Mouse (Mus musculus): ENCODE measurements around the gene St8sia2. TPM values are rescaled to one million over a fixed set of nuclear protein-coding genes. Genes with fewer than 3 reads are reported as not detected.

St8sia2 gene
- polyA plus RNA-seq, 1 experiment from 2014 or later = 8.6 TPM

- Histone ChIP-seq H3K27me3 (ENCODE audit: control insufficient read depth, insufficient read depth, low read depth, low read length) (no peaks in the 10 kb centered on the region), H3K4me2 (ENCODE audit: low read depth, low read length) (no peak overlapping the region), H3K27ac (ENCODE audit: low read length) (no peak overlapping the region), H3K36me3 (ENCODE audit: control insufficient read depth, insufficient read depth, low read length) (no peaks in the 10 kb centered on the region), H3K4me1 (replicated peaks; ENCODE audit: control insufficient read depth, insufficient read depth, low read length) (no peaks in the 10 kb centered on the region), H3K9ac (ENCODE audit: low read length) (no peak overlapping the region), H3K4me3 (ENCODE audit: low read length) (no peak overlapping the region), H3K9me3 (ENCODE audit: control insufficient read depth, low read length) (no peaks in the 10 kb centered on the region)
- 78% methylated on average over 5 of the region's 5 CpGs for WGBS
- no peak for ATAC-seq (ENCODE audit: low read depth)
Measured at GRCm38 (mm10) chr7:73909432-73910205, 103.9 kb downstream of the St8sia2 start.

- no peaks in the 10 kb centered on the region for H3K9me3 ChIP-seq (ENCODE audit: control insufficient read depth, low read length)
- ATAC-seq (ENCODE audit: low read depth) = no peak
- H3K27me3 ChIP-seq (ENCODE audit: control insufficient read depth, insufficient read depth, low read depth, low read length) = no peaks in the 10 kb centered on the region
- no peaks in the 10 kb centered on the region for H3K4me1 ChIP-seq (replicated peaks; ENCODE audit: control insufficient read depth, insufficient read depth, low read length)
- no peak overlapping the region for H3K4me2 ChIP-seq (ENCODE audit: low read depth, low read length)
- no peak overlapping the region for H3K4me3 ChIP-seq (ENCODE audit: low read length)
- no peak overlapping the region for H3K9ac ChIP-seq (ENCODE audit: low read length)
- H3K27ac ChIP-seq (ENCODE audit: low read length) = no peak overlapping the region
- no peaks in the 10 kb centered on the region for H3K36me3 ChIP-seq (ENCODE audit: control insufficient read depth, insufficient read depth, low read length)
- 71% methylated on average over 6 of the region's 6 CpGs for WGBS
Measured at GRCm38 (mm10) chr7:73894506-73894905, 119.0 kb downstream of the St8sia2 start.

- no peak for ATAC-seq (ENCODE audit: low read depth)
Measured at GRCm38 (mm10) chr7:73891830-73892229, 121.7 kb downstream of the St8sia2 start.

DNA sequence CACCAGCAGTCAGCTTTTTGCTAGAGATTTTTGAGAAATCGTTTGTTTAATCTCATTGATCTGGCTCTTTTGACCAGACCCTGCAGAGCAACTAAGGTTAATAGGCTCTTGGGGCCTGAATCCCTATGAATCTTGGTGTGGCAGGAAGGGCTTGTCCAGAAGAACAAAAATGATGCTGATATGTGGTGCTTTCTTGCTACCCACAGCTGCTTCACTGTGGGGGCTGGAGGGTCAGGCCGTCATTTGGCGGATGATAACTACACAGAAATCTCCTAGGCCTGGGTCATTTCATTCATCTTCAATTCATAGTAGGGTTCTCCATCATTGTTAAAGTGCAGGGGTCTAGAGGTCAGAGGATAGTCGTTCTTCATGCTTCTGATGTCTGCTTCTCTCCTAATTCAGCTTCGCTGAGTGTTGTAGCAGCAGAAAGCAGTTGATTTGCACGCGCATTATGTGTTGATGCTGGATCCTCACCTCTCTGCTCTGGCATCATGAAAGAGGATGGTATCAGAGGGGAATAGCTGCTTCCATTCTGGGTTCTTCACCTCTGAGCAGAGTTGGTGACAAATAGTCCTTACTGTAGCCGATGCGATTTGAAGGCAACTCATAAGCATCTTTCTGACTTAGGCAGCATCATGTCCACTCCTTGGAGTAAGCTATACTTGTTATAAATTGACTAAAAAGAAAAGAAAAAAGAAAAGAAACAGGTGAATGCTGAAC is 122.4 kb downstream of the St8sia2 start:
- WGBS = 72% methylated on average over 9 of the region's 9 CpGs
- Histone ChIP-seq H3K9ac (ENCODE audit: low read length) (no peak overlapping the region), H3K4me2 (ENCODE audit: low read depth, low read length) (no peak overlapping the region), H3K4me3 (ENCODE audit: low read length) (no peak overlapping the region), H3K9me3 (ENCODE audit: control insufficient read depth, low read length) (no peaks in the 10 kb centered on the region), H3K27me3 (ENCODE audit: control insufficient read depth, insufficient read depth, low read depth, low read length) (no peaks in the 10 kb centered on the region), H3K27ac (ENCODE audit: low read length) (no peak overlapping the region), H3K4me1 (replicated peaks; ENCODE audit: control insufficient read depth, insufficient read depth, low read length) (no peaks in the 10 kb centered on the region), H3K36me3 (ENCODE audit: control insufficient read depth, insufficient read depth, low read length) (no peaks in the 10 kb centered on the region)
- ATAC-seq (ENCODE audit: low read depth) = no peak

More at GRCm38 (mm10) chr7:73891830-73892229, 121.7 kb downstream of the St8sia2 start:
- H3K27me3 ChIP-seq (ENCODE audit: control insufficient read depth, insufficient read depth, low read depth, low read length) = no peaks in the 10 kb centered on the region
- H3K4me2 ChIP-seq (ENCODE audit: low read depth, low read length) = no peak overlapping the region
- no peaks in the 10 kb centered on the region for H3K4me1 ChIP-seq (replicated peaks; ENCODE audit: control insufficient read depth, insufficient read depth, low read length)
- no peak overlapping the region for H3K27ac ChIP-seq (ENCODE audit: low read length)
- H3K9me3 ChIP-seq (ENCODE audit: control insufficient read depth, low read length) = no peaks in the 10 kb centered on the region
- 76% methylated on average over 5 of the region's 5 CpGs for WGBS
- H3K9ac ChIP-seq (ENCODE audit: low read length) = no peak overlapping the region
- H3K4me3 ChIP-seq (ENCODE audit: low read length) = no peak overlapping the region
- no peaks in the 10 kb centered on the region for H3K36me3 ChIP-seq (ENCODE audit: control insufficient read depth, insufficient read depth, low read length)

DNA sequence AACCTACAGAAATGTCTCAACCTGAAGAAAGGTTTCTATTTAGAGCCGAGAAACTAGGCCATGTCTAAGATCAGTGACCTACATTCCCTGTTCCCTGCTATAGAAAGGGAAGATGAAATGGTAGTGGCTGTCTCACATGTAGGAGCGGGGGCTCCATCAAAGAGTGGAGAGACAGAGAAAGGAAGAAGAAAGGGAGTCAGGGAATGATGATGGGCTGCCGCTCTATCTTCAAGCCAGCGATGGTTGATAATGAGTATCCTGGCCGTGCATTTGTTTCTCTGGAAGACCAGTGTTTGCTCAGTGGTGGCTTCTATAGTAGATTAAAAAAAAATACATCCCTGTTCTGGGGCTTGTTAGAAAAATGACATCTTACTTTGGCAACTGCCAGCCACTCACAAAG is 123.0 kb downstream of the St8sia2 start:
- no peak for ATAC-seq (ENCODE audit: low read depth)
- Histone ChIP-seq H3K27me3 (ENCODE audit: control insufficient read depth, insufficient read depth, low read depth, low read length) (no peaks in the 10 kb centered on the region), H3K9me3 (ENCODE audit: control insufficient read depth, low read length) (no peaks in the 10 kb centered on the region), H3K4me1 (replicated peaks; ENCODE audit: control insufficient read depth, insufficient read depth, low read length) (no peaks in the 10 kb centered on the region), H3K9ac (ENCODE audit: low read length) (no peak overlapping the region), H3K27ac (ENCODE audit: low read length) (no peak overlapping the region), H3K4me2 (ENCODE audit: low read depth, low read length) (no peak overlapping the region), H3K4me3 (ENCODE audit: low read length) (no peak overlapping the region), H3K36me3 (ENCODE audit: control insufficient read depth, insufficient read depth, low read length) (no peaks in the 10 kb centered on the region)
- 85% methylated on average over 5 of the region's 5 CpGs for WGBS
